Mouse (Mus musculus): ENCODE results near the gene Macf1. TPM values are rescaled to one million over a fixed set of nuclear protein-coding genes. Genes with fewer than 3 reads are reported as not detected.

The Macf1 gene
- polyA plus RNA-seq, 1 experiment from 2014 or later: 71.0 TPM

DNA sequence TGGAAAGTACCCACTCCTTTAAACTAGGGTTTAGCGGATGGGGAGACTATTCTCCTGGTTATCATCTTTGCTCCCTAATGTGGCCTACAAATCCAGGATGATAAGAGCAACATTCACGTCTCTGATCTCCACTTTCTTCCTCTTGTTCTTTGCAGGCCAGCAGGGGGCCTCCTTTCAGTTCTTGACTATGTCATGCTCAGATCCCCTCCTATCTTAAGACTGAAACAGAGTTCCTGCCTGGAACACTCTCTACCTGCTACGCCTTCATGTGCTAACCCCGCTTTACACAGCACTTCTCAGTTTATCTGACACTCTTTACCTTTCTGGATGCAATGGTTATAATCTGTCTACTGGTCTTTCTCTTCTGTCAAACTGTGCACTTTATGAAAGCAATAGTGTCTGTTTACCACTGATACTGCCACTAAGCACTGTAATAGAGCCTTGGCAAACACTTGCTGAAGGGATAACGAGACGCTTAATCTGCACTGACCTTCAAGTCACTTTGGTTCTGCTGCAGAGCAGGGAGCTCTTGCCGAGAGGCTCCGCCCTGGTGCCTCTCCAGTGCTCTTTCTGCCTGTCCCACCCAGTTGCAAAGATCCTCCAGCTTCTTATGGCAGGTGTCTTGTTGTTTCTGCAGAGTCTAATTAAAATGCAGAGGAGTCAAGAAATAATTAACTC, 223.4 kb downstream of the Macf1 start:
- H3K4me3 ChIP-seq (ENCODE audit: low read depth, low read length): no peak overlapping the region
- no peak overlapping the region for H3K4me2 ChIP-seq (ENCODE audit: low read depth, severe bottlenecking)
- no peaks in the 10 kb centered on the region for H3K4me1 ChIP-seq (ENCODE audit: control insufficient read depth, insufficient read depth, low read length)
- ATAC-seq (ENCODE audit: insufficient number of reproducible peaks, low FRiP score, low TSS enrichment, low read depth) (no peak), DNase-seq (ENCODE audit: low spot score) (no peak)
- no peak overlapping the region for H3K27ac ChIP-seq (replicated peaks; ENCODE audit: low read depth, low read length)
- H3K36me3 ChIP-seq (ENCODE audit: control insufficient read depth, insufficient read depth, low read length): peaks cover 4% of the 10 kb centered on the region; the same call in 1 of the 2 replicates
- H3K9me3 ChIP-seq (ENCODE audit: control insufficient read depth, low read length): no peaks in the 10 kb centered on the region
- 84% methylated on average over 8 of the region's 8 CpGs for WGBS
- no peaks in the 10 kb centered on the region for H3K27me3 ChIP-seq (ENCODE audit: control insufficient read depth, insufficient read depth, low read length)
- no peak overlapping the region for H3K9ac ChIP-seq (ENCODE audit: low read length)

DNA sequence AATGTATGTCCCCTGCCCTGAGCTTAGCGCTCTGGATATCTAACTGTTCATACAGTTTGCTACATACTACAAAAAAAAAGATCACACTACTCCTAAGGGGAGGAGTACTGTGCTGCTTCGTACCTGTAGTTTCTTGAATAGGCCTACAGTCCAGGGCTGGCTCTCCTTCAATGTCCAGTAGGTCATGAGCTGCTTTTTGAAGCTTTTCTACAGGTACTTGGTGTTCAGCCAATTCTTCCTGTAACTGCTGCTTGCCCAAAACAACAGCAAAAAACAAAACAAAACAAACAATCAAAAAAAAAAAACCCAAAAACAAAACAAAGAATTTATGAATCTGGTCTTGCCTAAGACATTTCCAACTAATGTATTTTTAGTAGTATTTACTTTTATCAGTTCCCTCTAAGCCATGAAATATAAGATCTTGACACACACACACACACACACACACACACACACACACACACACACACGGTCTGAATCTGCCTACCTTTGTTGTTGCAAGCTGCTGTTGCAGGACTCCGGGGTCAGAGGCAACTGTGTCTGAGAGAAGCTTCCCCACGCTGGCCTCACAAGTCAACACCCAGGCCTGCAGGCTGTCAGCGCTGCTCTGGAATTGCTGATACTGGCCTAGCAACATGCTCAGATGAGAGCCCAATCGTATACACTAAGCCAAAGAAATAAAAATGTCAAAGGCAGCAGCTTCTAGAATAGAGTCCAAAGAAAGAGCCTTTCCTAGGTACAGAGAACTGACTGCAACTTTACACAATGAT, 229.1 kb downstream of the Macf1 start:
- H3K4me2 ChIP-seq (ENCODE audit: low read depth, severe bottlenecking): no peak overlapping the region
- WGBS: 79% methylated on average over 7 of the region's 7 CpGs
- H3K4me1 ChIP-seq (ENCODE audit: control insufficient read depth, insufficient read depth, low read length): no peaks in the 10 kb centered on the region
- H3K9ac ChIP-seq (ENCODE audit: low read length): no peak overlapping the region
- H3K4me3 ChIP-seq (ENCODE audit: low read depth, low read length): no peak overlapping the region
- no peak for DNase-seq (ENCODE audit: low spot score)
- H3K27ac ChIP-seq (replicated peaks; ENCODE audit: low read depth, low read length): no peak overlapping the region
- no peaks in the 10 kb centered on the region for H3K9me3 ChIP-seq (ENCODE audit: control insufficient read depth, low read length)
- H3K27me3 ChIP-seq (ENCODE audit: control insufficient read depth, insufficient read depth, low read length): no peaks in the 10 kb centered on the region
- peaks cover 6% of the 10 kb centered on the region; the same call in 1 of the 2 replicates for H3K36me3 ChIP-seq (ENCODE audit: control insufficient read depth, insufficient read depth, low read length)
- no peak for ATAC-seq (ENCODE audit: insufficient number of reproducible peaks, low FRiP score, low TSS enrichment, low read depth)

DNA sequence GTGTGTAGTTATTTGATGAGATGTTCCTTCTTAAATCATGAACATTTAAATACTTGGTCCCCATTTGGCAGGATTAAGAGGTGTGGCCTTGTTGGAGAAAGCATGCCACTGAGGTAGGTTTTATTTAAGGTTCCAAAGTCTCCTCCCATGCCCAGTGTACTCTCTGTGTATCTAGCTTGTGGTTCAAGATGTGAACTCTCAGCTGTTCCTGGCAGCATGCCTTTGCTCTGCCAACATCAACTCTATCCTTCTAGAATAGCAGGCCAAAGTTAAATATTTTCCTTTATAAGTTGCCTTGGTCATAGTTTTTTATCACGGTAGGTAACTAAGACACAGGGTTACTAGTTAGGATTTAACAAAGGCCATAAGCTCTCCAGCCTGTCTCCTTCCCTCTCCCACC, 230.4 kb downstream of the Macf1 start:
- DNase-seq (ENCODE audit: low spot score) (no peak), ATAC-seq (ENCODE audit: insufficient number of reproducible peaks, low FRiP score, low TSS enrichment, low read depth) (no peak)
- H3K27ac ChIP-seq (replicated peaks; ENCODE audit: low read depth, low read length): no peak overlapping the region
- H3K36me3 ChIP-seq (ENCODE audit: control insufficient read depth, insufficient read depth, low read length): peaks cover 10% of the 10 kb centered on the region; the same call in 1 of the 2 replicates
- H3K4me3 ChIP-seq (ENCODE audit: low read depth, low read length): no peak overlapping the region
- H3K9ac ChIP-seq (ENCODE audit: low read length): no peak overlapping the region
- no peaks in the 10 kb centered on the region for H3K27me3 ChIP-seq (ENCODE audit: control insufficient read depth, insufficient read depth, low read length)
- WGBS: 94% methylated on average over 1 of the region's 1 CpGs
- no peaks in the 10 kb centered on the region for H3K4me1 ChIP-seq (ENCODE audit: control insufficient read depth, insufficient read depth, low read length)
- H3K9me3 ChIP-seq (ENCODE audit: control insufficient read depth, low read length): no peaks in the 10 kb centered on the region
- H3K4me2 ChIP-seq (ENCODE audit: low read depth, severe bottlenecking): no peak overlapping the region

DNA sequence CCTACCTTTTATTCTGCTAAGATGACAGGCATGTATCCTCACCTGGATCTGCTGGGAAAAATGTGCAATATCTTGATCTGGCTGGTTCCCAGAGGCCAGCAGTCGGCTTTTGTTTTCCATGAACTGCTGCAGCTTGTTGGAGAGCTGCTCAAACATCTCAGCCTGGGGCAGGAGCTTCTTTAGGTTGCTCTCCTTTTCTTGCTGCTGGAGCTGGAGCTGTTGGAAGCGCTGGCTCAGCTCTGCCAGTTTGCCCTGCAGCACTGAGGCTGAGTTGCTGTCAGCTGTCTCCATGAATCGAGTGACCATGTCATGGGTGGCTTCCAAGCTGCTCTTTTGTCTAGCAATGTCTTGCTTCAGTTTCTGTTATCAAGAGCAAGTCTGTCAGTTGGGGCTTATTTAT, 232.2 kb downstream of the Macf1 start:
- Histone ChIP-seq H3K9ac (ENCODE audit: low read length) (no peak overlapping the region), H3K9me3 (ENCODE audit: control insufficient read depth, low read length) (no peaks in the 10 kb centered on the region), H3K36me3 (ENCODE audit: control insufficient read depth, insufficient read depth, low read length) (peaks cover 10% of the 10 kb centered on the region; the same call in 1 of the 2 replicates), H3K27me3 (ENCODE audit: control insufficient read depth, insufficient read depth, low read length) (no peaks in the 10 kb centered on the region), H3K4me2 (ENCODE audit: low read depth, severe bottlenecking) (no peak overlapping the region), H3K27ac (replicated peaks; ENCODE audit: low read depth, low read length) (no peak overlapping the region), H3K4me1 (ENCODE audit: control insufficient read depth, insufficient read depth, low read length) (no peaks in the 10 kb centered on the region), H3K4me3 (ENCODE audit: low read depth, low read length) (no peak overlapping the region)
- no peak for ATAC-seq (ENCODE audit: insufficient number of reproducible peaks, low FRiP score, low TSS enrichment, low read depth)
- no peak for DNase-seq (ENCODE audit: low spot score)
- 91% methylated on average over 3 of the region's 3 CpGs for WGBS

DNA sequence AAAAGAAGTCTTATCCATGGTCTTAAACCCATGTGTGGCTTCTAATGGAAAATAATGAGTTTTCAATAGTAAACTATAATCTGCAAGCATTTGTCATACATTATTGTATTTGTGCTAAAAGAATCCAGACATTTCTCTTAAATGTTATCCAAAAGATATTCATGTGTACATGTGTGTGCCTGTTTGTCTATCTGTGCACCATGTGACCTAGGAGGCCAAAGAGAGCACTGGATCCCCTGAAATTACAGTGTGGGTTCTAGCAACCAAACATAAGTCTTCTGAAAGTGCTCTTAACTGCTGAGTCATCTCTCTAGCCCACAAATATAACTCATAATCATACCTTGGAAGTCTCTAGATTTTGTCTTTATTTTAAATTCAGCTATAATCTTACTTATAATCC, 234.9 kb downstream of the Macf1 start:
- ATAC-seq (ENCODE audit: insufficient number of reproducible peaks, low FRiP score, low TSS enrichment, low read depth): no peak
- H3K36me3 ChIP-seq (ENCODE audit: control insufficient read depth, insufficient read depth, low read length): peaks cover 4% of the 10 kb centered on the region; the same call in 1 of the 2 replicates

DNA sequence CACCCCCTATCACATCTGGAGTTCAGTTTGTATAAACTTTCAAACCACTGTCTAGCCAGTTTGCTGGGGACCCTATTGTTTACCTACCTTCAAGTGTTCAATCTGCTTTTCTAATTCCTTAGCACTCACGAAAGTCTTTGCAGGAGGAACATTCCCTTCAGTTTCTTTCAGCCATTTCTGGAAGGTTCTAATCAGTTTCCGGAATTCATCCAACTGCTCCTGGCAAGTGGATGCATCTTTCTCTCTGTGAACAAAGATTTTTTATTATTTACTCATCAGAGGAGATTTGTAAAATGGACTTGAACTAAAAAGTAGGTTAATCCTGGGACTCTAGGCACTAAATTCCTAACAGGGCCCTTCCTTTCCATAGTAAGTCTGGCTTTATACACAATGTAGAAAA, 236.1 kb downstream of the Macf1 start:
- Histone ChIP-seq H3K4me1 (ENCODE audit: control insufficient read depth, insufficient read depth, low read length) (no peaks in the 10 kb centered on the region), H3K4me3 (ENCODE audit: low read depth, low read length) (no peak overlapping the region), H3K9me3 (ENCODE audit: control insufficient read depth, low read length) (no peaks in the 10 kb centered on the region), H3K27ac (replicated peaks; ENCODE audit: low read depth, low read length) (no peak overlapping the region), H3K4me2 (ENCODE audit: low read depth, severe bottlenecking) (no peak overlapping the region), H3K9ac (ENCODE audit: low read length) (no peak overlapping the region), H3K36me3 (ENCODE audit: control insufficient read depth, insufficient read depth, low read length) (peaks cover 4% of the 10 kb centered on the region; the same call in 1 of the 2 replicates), H3K27me3 (ENCODE audit: control insufficient read depth, insufficient read depth, low read length) (no peaks in the 10 kb centered on the region)
- 96% methylated on average over 2 of the region's 2 CpGs for WGBS
- ATAC-seq (ENCODE audit: insufficient number of reproducible peaks, low FRiP score, low TSS enrichment, low read depth) (no peak), DNase-seq (ENCODE audit: low spot score) (no peak)

More for the DNA sequence above, 234.9 kb downstream of the Macf1 start:
- no peaks in the 10 kb centered on the region for H3K9me3 ChIP-seq (ENCODE audit: control insufficient read depth, low read length)
- H3K4me3 ChIP-seq (ENCODE audit: low read depth, low read length): no peak overlapping the region
- DNase-seq (ENCODE audit: low spot score): no peak
- no peak overlapping the region for H3K9ac ChIP-seq (ENCODE audit: low read length)
- no peak overlapping the region for H3K4me2 ChIP-seq (ENCODE audit: low read depth, severe bottlenecking)
- no peaks in the 10 kb centered on the region for H3K4me1 ChIP-seq (ENCODE audit: control insufficient read depth, insufficient read depth, low read length)
- no peaks in the 10 kb centered on the region for H3K27me3 ChIP-seq (ENCODE audit: control insufficient read depth, insufficient read depth, low read length)
- H3K27ac ChIP-seq (replicated peaks; ENCODE audit: low read depth, low read length): no peak overlapping the region

DNA sequence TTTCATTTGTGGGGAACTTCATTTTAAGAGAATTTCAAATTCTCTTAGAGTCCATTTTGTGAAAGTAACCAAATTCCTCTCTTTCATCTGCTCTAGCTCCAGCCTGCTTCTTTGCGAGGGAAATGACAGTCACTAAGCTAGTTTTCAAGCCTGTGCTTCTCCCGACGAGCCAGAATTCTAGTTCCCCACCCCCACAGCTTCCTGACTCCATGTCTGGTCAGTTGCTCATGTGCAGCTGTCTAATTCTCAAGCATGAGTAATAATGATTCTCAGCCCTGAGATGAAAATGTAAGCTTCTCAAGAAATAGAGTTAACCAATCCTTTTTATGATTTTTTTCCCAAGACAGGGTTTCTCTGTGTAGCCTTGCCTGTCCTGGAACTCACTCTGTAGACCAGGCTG, 236.9 kb downstream of the Macf1 start:
- Histone ChIP-seq H3K27ac (replicated peaks; ENCODE audit: low read depth, low read length) (no peak overlapping the region), H3K4me2 (ENCODE audit: low read depth, severe bottlenecking) (no peak overlapping the region), H3K36me3 (ENCODE audit: control insufficient read depth, insufficient read depth, low read length) (peaks cover 4% of the 10 kb centered on the region; the same call in 1 of the 2 replicates), H3K4me3 (ENCODE audit: low read depth, low read length) (no peak overlapping the region), H3K9me3 (ENCODE audit: control insufficient read depth, low read length) (no peaks in the 10 kb centered on the region), H3K4me1 (ENCODE audit: control insufficient read depth, insufficient read depth, low read length) (no peaks in the 10 kb centered on the region), H3K9ac (ENCODE audit: low read length) (no peak overlapping the region), H3K27me3 (ENCODE audit: control insufficient read depth, insufficient read depth, low read length) (no peaks in the 10 kb centered on the region)
- DNase-seq (ENCODE audit: low spot score) (no peak), ATAC-seq (ENCODE audit: insufficient number of reproducible peaks, low FRiP score, low TSS enrichment, low read depth) (no peak)
- WGBS: 37% methylated on average over 3 of the region's 3 CpGs

DNA sequence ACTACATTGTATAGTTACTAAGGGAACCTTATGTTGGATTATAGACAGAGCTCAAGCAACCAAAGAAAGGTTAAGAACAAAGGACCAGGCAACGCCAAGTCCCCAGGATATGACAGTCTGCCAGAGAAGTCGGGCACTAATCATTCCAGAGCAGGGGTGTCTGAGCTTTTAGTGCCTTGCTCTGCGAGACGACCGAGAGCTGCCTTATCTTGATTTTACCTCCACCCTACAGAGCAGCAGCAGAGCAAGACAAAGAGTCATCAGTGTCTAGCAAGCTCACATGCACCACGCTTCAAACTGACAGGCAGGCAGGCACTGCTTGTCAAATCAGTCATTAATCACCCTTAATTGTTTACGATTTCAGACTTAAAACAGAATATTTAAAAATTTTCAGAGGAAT, 237.4 kb downstream of the Macf1 start:
- no peak overlapping the region for H3K27ac ChIP-seq (replicated peaks; ENCODE audit: low read depth, low read length)
- H3K4me3 ChIP-seq (ENCODE audit: low read depth, low read length): no peak overlapping the region
- H3K9ac ChIP-seq (ENCODE audit: low read length): no peak overlapping the region
- 59% methylated on average over 7 of the region's 7 CpGs for WGBS
- no peak overlapping the region for H3K4me2 ChIP-seq (ENCODE audit: low read depth, severe bottlenecking)
- ATAC-seq (ENCODE audit: insufficient number of reproducible peaks, low FRiP score, low TSS enrichment, low read depth): no peak
- peaks cover 4% of the 10 kb centered on the region; the same call in 1 of the 2 replicates for H3K36me3 ChIP-seq (ENCODE audit: control insufficient read depth, insufficient read depth, low read length)
- no peaks in the 10 kb centered on the region for H3K27me3 ChIP-seq (ENCODE audit: control insufficient read depth, insufficient read depth, low read length)
- H3K4me1 ChIP-seq (ENCODE audit: control insufficient read depth, insufficient read depth, low read length): no peaks in the 10 kb centered on the region
- no peaks in the 10 kb centered on the region for H3K9me3 ChIP-seq (ENCODE audit: control insufficient read depth, low read length)
- no peak for DNase-seq (ENCODE audit: low spot score)
